Mouse (Mus musculus): ENCODE data around the gene Zcchc3.

The Zcchc3 gene

GRCm38 (mm10) chr2:152409781-152410180 lies 5.0 kb downstream of the Zcchc3 start:
- no peak for DNase-seq (ENCODE audit: low read depth, low spot score)

- DNase-seq (ENCODE audit: low read depth, low spot score) = peak; percentile 84
These were observed 8.7 kb downstream of the Zcchc3 start for GRCm38 (mm10) chr2:152406126-152406525.

GRCm38 (mm10) chr2:152399122-152399542 lies 15.7 kb downstream of the Zcchc3 start:
- no peak for DNase-seq (ENCODE audit: low read depth, low spot score)

- peak; percentile 76 for DNase-seq (ENCODE audit: low read depth, low spot score)
These were observed 16.1 kb downstream of the Zcchc3 start for GRCm38 (mm10) chr2:152398691-152399090.

- DNase-seq (ENCODE audit: low read depth, low spot score) = peak; percentile 86
These were observed 17.0 kb downstream of the Zcchc3 start, which contains the start of gene Sox12 for GRCm38 (mm10) chr2:152397680-152398435. Sox12 (minus strand) TSS chr2:152398063.

GRCm38 (mm10) chr2:152397004-152397589 lies 17.7 kb downstream of the Zcchc3 start:
- DNase-seq (ENCODE audit: low read depth, low spot score) = peak; percentile 54

GRCm38 (mm10) chr2:152396110-152397003 lies 18.5 kb downstream of the Zcchc3 start:
- peak; percentile 76 for DNase-seq (ENCODE audit: low read depth, low spot score)

GRCm38 (mm10) chr2:152395271-152395920 lies 19.4 kb downstream of the Zcchc3 start:
- DNase-seq (ENCODE audit: low read depth, low spot score) = no peak

GRCm38 (mm10) chr2:152393225-152394017 lies 21.4 kb downstream of the Zcchc3 start:
- DNase-seq (ENCODE audit: low read depth, low spot score) = no peak

GRCm38 (mm10) chr2:152392786-152393185 lies 22.0 kb downstream of the Zcchc3 start:
- DNase-seq (ENCODE audit: low read depth, low spot score) = peak; percentile 30

GRCm38 (mm10) chr2:152384191-152384590 lies 30.6 kb downstream of the Zcchc3 start:
- no peak for DNase-seq (ENCODE audit: low read depth, low spot score)

- DNase-seq (ENCODE audit: low read depth, low spot score) = no peak
These were observed 38.5 kb downstream of the Zcchc3 start, which contains the start of gene Nrsn2 for GRCm38 (mm10) chr2:152376345-152376741. Nrsn2 (minus strand) TSS chr2:152376638.

GRCm38 (mm10) chr2:152375652-152376344 lies 39.0 kb downstream of the Zcchc3 start:
- DNase-seq (ENCODE audit: low read depth, low spot score) = no peak

GRCm38 (mm10) chr2:152373547-152373946 lies 41.3 kb downstream of the Zcchc3 start:
- DNase-seq (ENCODE audit: low read depth, low spot score) = no peak

- no peak for DNase-seq (ENCODE audit: low read depth, low spot score)
These were observed 42.2 kb downstream of the Zcchc3 start for GRCm38 (mm10) chr2:152372661-152373060.

- DNase-seq (ENCODE audit: low read depth, low spot score) = no peak
These were observed 42.7 kb downstream of the Zcchc3 start for GRCm38 (mm10) chr2:152372104-152372503.

GRCm38 (mm10) chr2:152368532-152369140 lies 46.2 kb downstream of the Zcchc3 start:
- DNase-seq (ENCODE audit: low read depth, low spot score) = peak; percentile 53

GRCm38 (mm10) chr2:152367917-152368316 lies 46.9 kb downstream of the Zcchc3 start:
- DNase-seq (ENCODE audit: low read depth, low spot score) = no peak

Data from skeletal muscle tissue, adult 2 months (tissue).